Mouse (Mus musculus) heart, embryonic 15.5 days (tissue): ENCODE measurements around the gene Fance. TPM values are rescaled to one million over a fixed set of nuclear protein-coding genes. Genes with fewer than 3 reads are reported as not detected.

ENCODE experiments used
- ATAC-seq: fragments of 200-750 bp; cut with Nextera tagmentation; replicated peaks from 2 replicates; pipeline ENCODE4 v1.8.0; 2017; ENCODE audit warnings: low read depth, moderate TSS enrichment; ENCODE audit not compliant: insufficient number of reproducible peaks, insufficient read depth, low FRiP score
- H3K27ac ChIP-seq: fragments of 300-500 bp; sonication (generic); 2 replicates; pipeline ENCODE4 v1.5.1; 2015; ENCODE audit warnings: mild to moderate bottlenecking, inconsistent platforms
- H3K27me3 ChIP-seq: fragments of 300-500 bp; sonication (generic); 2 replicates; pipeline ENCODE4 v1.6.1; 2015; ENCODE audit warnings: inconsistent platforms
- H3K36me3 ChIP-seq: fragments of 300-500 bp; sonication (generic); 2 replicates; pipeline ENCODE4 v1.6.1; 2015; ENCODE audit warnings: mild to moderate bottlenecking, inconsistent platforms
- H3K4me1 ChIP-seq: fragments of 300-500 bp; sonication (generic); replicated peaks from 2 replicates; pipeline ENCODE4 v1.6.1; 2015; ENCODE audit warnings: inconsistent platforms
- H3K4me2 ChIP-seq: fragments of 300-500 bp; sonication (generic); 2 replicates; pipeline ENCODE4 v1.6.1; 2015; ENCODE audit warnings: inconsistent platforms, mild to moderate bottlenecking, moderate library complexity
- H3K4me3 ChIP-seq: fragments of 300-500 bp; sonication (generic); 2 replicates; pipeline ENCODE4 v1.5.1; 2015; ENCODE audit warnings: mild to moderate bottlenecking, inconsistent platforms
- H3K9ac ChIP-seq: fragments of 300-500 bp; sonication (generic); 2 replicates; pipeline ENCODE4 v1.6.1; 2015; ENCODE audit warnings: mild to moderate bottlenecking, inconsistent platforms
- H3K9me3 ChIP-seq: fragments of 300-500 bp; sonication (generic); replicated peaks from 2 replicates; pipeline ENCODE4 v1.6.1; 2016; ENCODE audit warnings: inconsistent platforms
- WGBS: fragments of 180-500 bp; shearing (Covaris S2); methylation state at CpG from one replicate; pipeline ENCODE4 v1.1.7; 2015; ENCODE audit warnings: mixed read lengths; 5-methylcytosine and 5-hydroxymethylcytosine counted together
- polyA plus RNA-seq: library from polyadenylated mRNA; unstranded; fragments of >200 nt; fragmentation: Nextera tagmentation; extraction: Ambion mirVana; gene quantifications from 2 replicates; pipeline ENCODE4 v1.2.1, GENCODE M21; 2015

Gene Fance
- polyA plus RNA-seq, 1 experiment from 2014 or later, result 18.8 TPM

DNA sequence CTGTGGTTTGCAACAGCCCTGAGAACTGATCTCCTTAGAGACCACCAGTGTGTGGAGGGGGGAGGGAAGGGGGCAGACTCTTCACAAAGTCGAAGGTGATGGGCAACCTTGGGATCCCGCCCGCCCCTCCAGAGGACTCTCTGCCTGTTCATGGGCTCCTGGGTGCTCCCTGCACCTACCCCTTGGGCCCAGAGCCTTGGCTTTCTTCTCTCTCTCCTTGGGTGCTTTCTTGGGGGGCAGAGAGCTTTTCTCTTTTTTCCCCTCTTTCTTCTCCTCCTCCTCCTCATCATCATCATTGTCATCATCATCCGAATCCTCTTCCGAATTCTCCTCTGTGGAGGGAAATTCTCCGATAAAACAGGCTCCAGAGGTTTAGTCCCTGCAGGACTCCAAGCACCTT lies 50.2 kb downstream of the Fance start:
- peaks cover 65% of the 10 kb centered on the region for H3K27me3 ChIP-seq
- no peaks in the 10 kb centered on the region for H3K36me3 ChIP-seq
- no peak for ATAC-seq
- H3K9me3 ChIP-seq, result no peaks in the 10 kb centered on the region
- H3K4me1 ChIP-seq, result peaks cover 29% of the 10 kb centered on the region
- no peak overlapping the region for H3K9ac ChIP-seq
- peak overlapping the region; percentile 45; the same call in 1 of the 2 replicates for H3K4me3 ChIP-seq
- 23% methylated on average over 6 of the region's 6 CpGs for WGBS
- H3K4me2 ChIP-seq, result peak overlapping the region; percentile 65
- H3K27ac ChIP-seq, result no peak overlapping the region

DNA sequence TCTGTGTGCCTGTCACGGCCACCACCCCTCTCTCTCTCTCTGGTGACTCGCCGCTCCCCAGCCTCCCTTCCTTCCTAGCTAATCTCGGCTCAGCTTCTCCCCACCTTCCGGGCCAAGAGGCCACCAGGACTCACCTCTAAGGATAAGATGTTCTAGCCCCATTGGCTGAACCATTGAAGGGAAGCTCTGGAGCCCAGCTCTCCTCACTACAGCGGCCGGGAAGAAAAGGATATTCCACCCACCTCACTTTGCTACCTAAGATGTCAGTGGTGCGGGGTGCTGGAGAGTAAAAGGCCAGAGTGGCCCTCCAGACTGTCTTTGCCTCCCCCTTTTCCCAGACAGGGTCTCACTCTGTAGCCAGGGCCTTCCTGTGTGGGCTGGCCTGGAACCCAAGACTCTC lies 51.8 kb downstream of the Fance start, which contains the start of gene Tulp1:
Gene Tulp1, minus strand, starts transcription at position 101 of the 400 bp plus-strand sequence.
- H3K9me3 ChIP-seq, result no peaks in the 10 kb centered on the region
- H3K36me3 ChIP-seq, result no peaks in the 10 kb centered on the region
- H3K9ac ChIP-seq, result no peak within 1 kb of the TSS; the same call in 1 of the 2 replicates
- H3K4me2 ChIP-seq, result peak within 1 kb of the TSS; percentile 57
- H3K4me3 ChIP-seq, result peak within 1 kb of the TSS; percentile 45
- ATAC-seq, result no peak
- 34% methylated on average over 8 of the region's 8 CpGs for WGBS
- H3K27me3 ChIP-seq, result peaks cover 50% of the 10 kb centered on the region
- H3K4me1 ChIP-seq, result peaks cover 29% of the 10 kb centered on the region
- no peak within 1 kb of the TSS for H3K27ac ChIP-seq

DNA sequence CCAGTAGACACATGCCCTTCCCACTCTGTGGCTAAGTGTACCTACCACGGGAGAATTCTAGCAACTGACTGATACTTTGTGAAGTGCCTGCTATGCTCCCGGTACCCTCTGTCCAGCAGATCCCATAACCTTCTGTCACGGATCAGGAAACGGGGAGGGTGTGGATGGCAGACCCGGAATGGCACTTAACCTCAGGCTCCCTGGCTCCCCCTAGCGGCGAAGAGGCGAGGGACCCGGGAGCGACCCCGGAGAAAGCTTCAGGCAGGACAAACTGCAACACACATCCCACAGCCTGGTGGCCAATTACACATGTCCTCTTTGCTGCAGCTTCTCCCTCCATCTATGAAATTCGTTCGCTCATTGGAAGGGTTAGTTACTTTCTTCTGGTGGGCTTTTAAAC lies 55.1 kb downstream of the Fance start:
- H3K4me2 ChIP-seq, result 0 out of 2 replicates have a peak overlapping the region, but pooled peaks have one; percentile 1
- H3K4me3 ChIP-seq, result no peak overlapping the region
- H3K36me3 ChIP-seq, result no peaks in the 10 kb centered on the region
- 3% methylated on average over 13 of the region's 13 CpGs for WGBS
- H3K4me1 ChIP-seq, result peaks cover 18% of the 10 kb centered on the region
- H3K9me3 ChIP-seq, result no peaks in the 10 kb centered on the region
- H3K9ac ChIP-seq, result no peak overlapping the region
- no peak for ATAC-seq
- no peak overlapping the region for H3K27ac ChIP-seq
- H3K27me3 ChIP-seq, result peaks cover 21% of the 10 kb centered on the region

DNA sequence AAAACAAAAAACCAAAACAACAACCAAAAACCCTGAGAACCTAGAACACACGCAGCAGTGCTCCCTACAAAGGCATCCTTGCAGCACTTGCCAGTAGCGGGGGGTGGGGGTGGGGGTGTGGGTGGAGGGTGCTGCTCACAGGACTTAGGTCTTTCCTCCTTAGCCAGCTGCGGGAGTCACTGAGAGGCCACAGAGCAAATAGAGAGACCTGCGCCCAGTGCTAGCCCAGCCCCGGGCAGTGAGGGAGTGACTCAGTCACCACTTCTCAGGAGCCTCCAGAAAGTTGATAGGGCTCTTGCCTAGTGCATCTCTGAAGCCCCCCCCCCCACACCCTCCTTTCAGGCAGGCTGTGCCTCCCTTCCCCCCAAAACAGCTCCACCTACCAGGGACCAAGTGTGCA lies 55.7 kb downstream of the Fance start:
- peaks cover 12% of the 10 kb centered on the region for H3K4me1 ChIP-seq
- H3K9me3 ChIP-seq, result no peaks in the 10 kb centered on the region
- H3K36me3 ChIP-seq, result no peaks in the 10 kb centered on the region
- no peak overlapping the region for H3K27ac ChIP-seq
- no peak for ATAC-seq
- H3K27me3 ChIP-seq, result peaks cover 21% of the 10 kb centered on the region
- H3K4me2 ChIP-seq, result no peak overlapping the region
- H3K9ac ChIP-seq, result no peak overlapping the region
- 64% methylated on average over 5 of the region's 5 CpGs for WGBS
- no peak overlapping the region for H3K4me3 ChIP-seq

DNA sequence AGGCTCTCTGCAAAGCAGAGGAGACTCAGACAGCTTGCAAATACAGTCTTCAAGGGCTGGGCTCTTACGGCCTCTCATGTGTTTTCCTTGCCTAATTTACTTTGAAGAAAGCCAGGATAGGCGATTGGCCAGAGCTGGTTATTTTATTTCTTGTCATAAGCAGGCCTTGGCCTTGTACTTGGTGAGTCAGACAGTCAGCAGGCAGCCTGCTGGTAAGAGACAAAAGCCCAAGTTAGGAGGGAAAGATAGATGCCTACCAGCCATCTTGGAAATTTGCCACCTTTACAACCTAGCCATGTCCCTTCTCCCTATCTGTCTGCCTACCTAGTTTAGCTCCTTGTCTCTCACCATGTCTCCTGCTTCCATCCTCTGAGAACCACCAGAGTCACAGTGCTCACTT lies 58.0 kb downstream of the Fance start:
- H3K9me3 ChIP-seq, result no peaks in the 10 kb centered on the region
- H3K4me3 ChIP-seq, result no peak overlapping the region
- no peak for ATAC-seq
- no peak overlapping the region for H3K9ac ChIP-seq
- peaks cover 9% of the 10 kb centered on the region for H3K4me1 ChIP-seq
- H3K36me3 ChIP-seq, result no peaks in the 10 kb centered on the region
- 62% methylated on average over 2 of the region's 2 CpGs for WGBS
- no peak overlapping the region for H3K4me2 ChIP-seq
- no peak overlapping the region for H3K27ac ChIP-seq
- H3K27me3 ChIP-seq, result peaks cover 26% of the 10 kb centered on the region

DNA sequence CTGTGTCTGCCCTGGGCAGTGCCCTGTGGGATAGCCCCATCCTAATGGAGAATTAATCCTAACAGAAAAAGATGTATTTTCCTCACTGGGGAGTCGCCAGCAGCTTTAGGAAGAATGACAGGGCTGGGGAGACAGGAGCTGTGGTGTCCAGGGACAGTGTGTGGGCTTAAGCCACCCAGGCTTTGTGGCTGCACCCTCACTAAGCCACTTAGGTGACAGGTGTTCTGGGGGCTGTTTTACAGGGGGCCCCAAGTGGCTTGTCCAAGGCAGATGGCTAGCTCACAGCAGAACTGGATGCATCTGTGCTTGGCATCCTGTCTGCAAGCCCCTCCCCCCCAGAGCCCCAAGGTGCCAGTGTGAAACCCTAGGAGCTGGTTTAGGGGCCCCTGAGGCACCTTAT lies 58.6 kb downstream of the Fance start:
- Histone ChIP-seq H3K4me3 (no peak overlapping the region), H3K27ac (no peak overlapping the region), H3K9me3 (no peaks in the 10 kb centered on the region), H3K4me2 (no peak overlapping the region), H3K4me1 (peaks cover 9% of the 10 kb centered on the region), H3K36me3 (no peaks in the 10 kb centered on the region), H3K27me3 (peaks cover 28% of the 10 kb centered on the region), H3K9ac (no peak overlapping the region)
- 69% methylated on average over 1 of the region's 1 CpGs for WGBS
- no peak for ATAC-seq

DNA sequence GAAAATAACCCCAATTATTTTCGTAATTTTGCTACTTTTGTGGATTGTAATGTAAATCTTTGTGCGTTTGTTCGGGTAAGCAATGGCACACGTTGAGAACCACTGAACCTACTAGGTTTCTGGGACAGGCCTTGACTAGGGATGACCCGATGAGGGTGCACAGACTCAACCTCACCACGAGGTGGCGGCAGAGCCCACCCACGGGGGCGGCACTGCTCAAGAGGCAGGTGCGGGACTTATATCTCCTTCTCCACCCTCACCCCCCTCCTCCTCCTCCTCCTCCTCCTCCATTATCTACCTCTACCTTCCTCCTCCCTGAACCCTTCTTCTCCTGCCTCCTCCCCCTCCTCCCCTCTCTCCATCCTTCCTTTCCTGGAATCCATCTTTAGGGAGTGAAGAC lies 60.5 kb downstream of the Fance start:
- no peak overlapping the region for H3K9ac ChIP-seq
- H3K36me3 ChIP-seq, result no peaks in the 10 kb centered on the region
- 21% methylated on average over 10 of the region's 10 CpGs for WGBS
- no peak; the same call in 1 of the 2 replicates for ATAC-seq
- H3K4me2 ChIP-seq, result no peak overlapping the region
- peaks cover 32% of the 10 kb centered on the region for H3K27me3 ChIP-seq
- no peak overlapping the region for H3K27ac ChIP-seq
- H3K9me3 ChIP-seq, result no peaks in the 10 kb centered on the region
- H3K4me1 ChIP-seq, result peaks cover 6% of the 10 kb centered on the region
- no peak overlapping the region for H3K4me3 ChIP-seq

DNA sequence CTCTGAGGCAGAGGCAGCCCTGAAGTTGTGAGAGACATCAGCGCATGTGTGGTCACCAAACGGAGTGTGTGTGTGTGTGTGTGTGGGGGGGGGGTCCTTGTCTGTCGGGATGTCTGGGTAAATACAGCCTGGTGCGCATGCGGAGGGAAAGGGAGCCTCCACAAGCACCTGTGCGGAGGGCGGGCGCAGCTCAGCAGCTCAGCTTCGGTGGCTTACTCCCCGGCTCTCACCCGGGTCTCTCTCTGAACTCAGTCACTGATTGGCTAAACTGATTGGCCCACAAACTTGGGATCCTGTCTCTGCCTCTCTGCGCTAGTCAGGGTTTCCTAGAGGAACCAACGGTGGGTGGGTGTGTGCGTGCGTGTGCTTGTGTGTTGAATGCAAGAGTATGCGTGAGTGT lies 61.2 kb downstream of the Fance start:
- Histone ChIP-seq H3K9ac (no peak overlapping the region), H3K4me1 (peaks cover 6% of the 10 kb centered on the region), H3K27ac (no peak overlapping the region), H3K36me3 (no peaks in the 10 kb centered on the region), H3K9me3 (no peaks in the 10 kb centered on the region), H3K27me3 (peaks cover 32% of the 10 kb centered on the region), H3K4me2 (no peak overlapping the region), H3K4me3 (no peak overlapping the region)
- 16% methylated on average over 16 of the region's 16 CpGs for whole genome bisulfite sequencing
- ATAC-seq, result no peak

DNA sequence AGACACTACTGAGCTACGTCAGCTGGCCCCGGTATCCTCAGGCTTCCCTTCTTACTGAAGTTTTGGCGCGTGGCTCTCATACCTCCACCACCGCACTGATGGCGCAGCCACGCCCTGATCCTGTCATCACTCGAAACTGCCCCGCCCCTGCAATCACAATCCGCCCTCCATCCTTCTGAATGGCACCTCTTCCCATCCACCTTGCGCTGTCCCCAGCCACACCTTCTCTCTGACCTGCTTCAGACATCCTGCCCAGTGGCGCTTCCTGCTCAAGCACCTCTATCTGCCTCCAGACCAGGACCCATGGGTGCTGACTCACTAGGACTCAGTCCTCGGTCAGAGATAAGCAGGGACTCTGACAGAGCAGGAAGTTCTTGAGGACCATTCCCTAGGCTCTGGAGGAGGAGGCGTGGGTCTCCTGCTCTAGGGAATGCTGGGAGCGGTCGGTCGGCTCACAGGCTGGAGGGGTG lies 62.3 kb downstream of the Fance start:
- Histone ChIP-seq H3K27me3 (peaks cover 32% of the 10 kb centered on the region), H3K4me2 (no peak overlapping the region), H3K4me3 (no peak overlapping the region), H3K27ac (no peak overlapping the region), H3K4me1 (peaks cover 6% of the 10 kb centered on the region), H3K9me3 (no peaks in the 10 kb centered on the region), H3K36me3 (no peaks in the 10 kb centered on the region), H3K9ac (no peak overlapping the region)
- ATAC-seq, result no peak
- WGBS, result 8% methylated on average over 17 of the region's 17 CpGs

Other genes with a start within 250 kb of the Fance start
- gene Tcp11, start 232.9 kb upstream of the Fance start, polyA plus RNA-seq, result 0.34 and 0.80 TPM in 2 replicates
- 0.76 and 1.7 TPM in 2 replicates for gene Scube3, start 171.4 kb upstream of the Fance start, polyA plus RNA-seq
- gene Zfp523, start 136.4 kb upstream of the Fance start, polyA plus RNA-seq, result 17.3 and 25.3 TPM in 2 replicates
- gene Def6, start 105.7 kb upstream of the Fance start, polyA plus RNA-seq, result 4.2 and 12.0 TPM in 2 replicates
- gene Ppard, start 80.8 kb upstream of the Fance start, polyA plus RNA-seq, result 1.1 and 1.4 TPM in 2 replicates
- gene Rpl10a, start 15.0 kb downstream of the Fance start, polyA plus RNA-seq, result 305 and 312 TPM in 2 replicates
- 5.3 and 6.6 TPM in 2 replicates for gene Tead3, start 37.3 kb downstream of the Fance start, polyA plus RNA-seq
- 2.6 and 4.3 TPM in 2 replicates for gene Tulp1, start 51.7 kb downstream of the Fance start, polyA plus RNA-seq
- 16.2 and 33.9 TPM in 2 replicates for gene Fkbp5, start 204.0 kb downstream of the Fance start, polyA plus RNA-seq
- gene Armc12, start 217.3 kb downstream of the Fance start, polyA plus RNA-seq, result not detected in 2 replicates
- not detected in 2 replicates for gene Clpsl2, start 235.9 kb downstream of the Fance start, polyA plus RNA-seq
- gene Clps, start 247.2 kb downstream of the Fance start, polyA plus RNA-seq, result 1.1 and 1.2 TPM in 2 replicates